Mouse (Mus musculus) hindlimb bud, embryonic 11.5 days (tissue): Measurements from ENCODE around the gene Pacsin1.
"Not testable (repeated sequence)": the region's sequence is repeated elsewhere in the genome, so short reads cannot be mapped to it uniquely, and the experiment has no call there.

Experiments
- DNase-seq: peaks from one replicate; pipeline ENCODE4 v3.0.0-alpha.2; 2012; ENCODE audit warnings: low read depth, low spot score; ENCODE audit errors: extremely low spot score

Gene Pacsin1

GRCm38 (mm10) chr17:27635575-27635903 lies 19.8 kb upstream of the Pacsin1 start:
- not testable (repeated sequence) for DNase-seq

- DNase-seq, result no peak
Observed at GRCm38 (mm10) chr17:27636132-27637020, 18.9 kb upstream of the Pacsin1 start, which contains the start of gene Rps10. TSS of gene Rps10 (minus strand) at chr17:27636669.

- DNase-seq, result no peak
Observed at GRCm38 (mm10) chr17:27637333-27637732, 18.0 kb upstream of the Pacsin1 start.

- DNase-seq, result no peak
Observed at GRCm38 (mm10) chr17:27638921-27639332, 16.4 kb upstream of the Pacsin1 start.

GRCm38 (mm10) chr17:27639851-27640250 lies 15.5 kb upstream of the Pacsin1 start:
- not testable (repeated sequence) for DNase-seq

- DNase-seq, result no peak
Observed at GRCm38 (mm10) chr17:27642491-27643062, 12.7 kb upstream of the Pacsin1 start.

GRCm38 (mm10) chr17:27643101-27643500 lies 12.2 kb upstream of the Pacsin1 start:
- no peak for DNase-seq

GRCm38 (mm10) chr17:27643756-27644155 lies 11.6 kb upstream of the Pacsin1 start:
- DNase-seq, result no peak

GRCm38 (mm10) chr17:27644572-27644971 lies 10.7 kb upstream of the Pacsin1 start:
- DNase-seq, result no peak

- no peak for DNase-seq
Observed at GRCm38 (mm10) chr17:27645807-27646206, 9.5 kb upstream of the Pacsin1 start.

GRCm38 (mm10) chr17:27650160-27650559 lies 5.1 kb upstream of the Pacsin1 start:
- DNase-seq, result peak; percentile 49

- no peak for DNase-seq
Observed at GRCm38 (mm10) chr17:27650586-27650985, 4.7 kb upstream of the Pacsin1 start.

GRCm38 (mm10) chr17:27652046-27652790 lies 3.1 kb upstream of the Pacsin1 start:
- no peak for DNase-seq

- DNase-seq, result no peak
Observed at GRCm38 (mm10) chr17:27653253-27653959, 1.9 kb upstream of the Pacsin1 start.

GRCm38 (mm10) chr17:27656011-27656399 lies 696 bp downstream of the Pacsin1 start:
- DNase-seq, result no peak

GRCm38 (mm10) chr17:27656414-27656813 lies 1.1 kb downstream of the Pacsin1 start:
- DNase-seq, result no peak

- DNase-seq, result no peak
Observed at GRCm38 (mm10) chr17:27657123-27657522, 1.8 kb downstream of the Pacsin1 start.

- DNase-seq, result no peak
Observed at GRCm38 (mm10) chr17:27658767-27659166, 3.5 kb downstream of the Pacsin1 start.

- DNase-seq, result no peak
Observed at GRCm38 (mm10) chr17:27671720-27672119, 16.4 kb downstream of the Pacsin1 start.

- no peak for DNase-seq
Observed at GRCm38 (mm10) chr17:27673945-27674344, 18.6 kb downstream of the Pacsin1 start.

- DNase-seq, result no peak
Observed at GRCm38 (mm10) chr17:27675453-27675852, 20.1 kb downstream of the Pacsin1 start.
